Mouse (Mus musculus) testis, adult 10 weeks (tissue): ENCODE results near the gene Uox. TPM values are rescaled to one million over a fixed set of nuclear protein-coding genes. Genes with fewer than 3 reads are reported as not detected.

Source experiments
- polyA plus RNA-seq: library from polyadenylated mRNA; stranded (reverse); fragments of 350-450 nt; fragmentation: Illumina TruSeq; extraction: RNeasy Lipid Tissue Mini Kit (QIAGEN cat#74804); gene quantifications from one replicate; pipeline ENCODE4 v1.2.3, GENCODE M21; 2014; ENCODE audit warnings: low read depth, low replicate concordance

The Uox gene
- polyA plus RNA-seq = 0.31 TPM

DNA sequence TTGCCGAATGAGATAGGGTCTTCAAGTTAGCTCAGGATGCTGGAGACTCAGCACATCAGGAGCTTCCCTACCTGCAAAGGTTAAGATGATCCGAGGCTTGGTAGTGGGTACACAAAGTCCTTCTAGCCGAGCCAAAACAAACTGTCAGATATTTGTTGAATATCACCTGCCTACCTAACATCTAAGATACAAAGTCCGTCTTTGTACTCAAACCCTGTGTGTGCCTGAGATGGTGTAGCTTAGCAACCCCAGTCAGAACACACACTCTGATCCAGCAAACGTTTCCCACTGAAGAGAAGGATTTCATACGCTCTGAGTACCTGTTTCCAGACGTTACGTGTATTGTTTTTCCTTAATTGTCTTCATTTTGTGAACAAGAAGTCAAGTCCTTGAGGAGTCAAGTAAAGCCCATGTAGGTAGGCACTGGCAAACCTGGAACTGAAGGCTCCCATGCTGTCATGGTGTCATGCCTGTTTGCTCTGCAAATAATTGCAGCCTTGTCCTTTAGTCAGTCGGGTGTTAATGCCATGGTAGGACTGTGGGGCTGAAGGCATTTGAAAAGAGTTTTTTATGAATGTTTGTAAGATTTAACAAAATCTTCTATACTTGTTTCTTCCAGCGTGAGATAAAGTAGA lies at the start of gene Uox:
Uox (plus strand) TSS at position 279 of the 635 bp plus-strand sequence.

DNA sequence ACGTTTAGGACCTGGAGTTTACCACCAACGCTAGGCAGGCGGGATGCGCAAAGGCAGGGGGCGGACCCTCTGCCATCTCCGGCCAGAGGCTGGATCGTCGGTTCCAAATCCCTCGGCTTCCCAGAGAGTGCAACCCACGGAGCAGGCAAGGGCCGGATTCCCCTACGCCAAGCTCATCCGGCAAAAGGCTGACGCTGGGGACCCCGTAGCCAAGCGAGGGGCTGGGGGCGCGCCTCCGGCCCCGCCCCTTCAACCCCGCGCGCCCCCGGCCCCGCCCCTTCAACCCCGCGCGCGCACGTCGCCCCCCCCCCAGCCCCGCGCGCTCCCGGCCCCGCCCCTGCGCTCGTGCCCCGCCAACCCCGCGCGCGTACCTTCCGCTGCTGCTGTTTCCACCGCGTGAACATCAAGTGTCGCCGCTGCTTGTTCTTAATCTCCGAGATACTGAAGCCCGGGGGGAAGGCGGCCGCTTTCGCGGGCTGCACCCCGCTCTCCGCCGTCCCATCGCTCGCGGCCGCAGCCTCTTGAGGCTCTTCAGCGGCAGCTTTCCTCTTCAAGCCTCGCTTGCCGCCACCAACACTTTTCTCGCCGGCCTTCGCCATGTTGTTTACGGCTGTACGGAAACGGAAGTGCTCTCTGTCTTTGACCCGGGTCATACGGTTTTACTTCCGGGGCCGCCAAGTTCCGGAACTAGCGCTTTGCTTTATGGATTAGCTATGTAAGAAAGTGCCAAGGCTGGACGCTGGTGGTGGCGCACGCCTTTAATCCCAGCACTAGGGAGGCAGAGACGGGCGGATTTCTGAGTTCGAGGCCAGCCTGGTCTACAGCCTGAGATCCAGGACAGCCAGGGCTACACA lies 49.2 kb upstream of the Uox start, which contains the start of gene Rpf1:
Rpf1 (minus strand) TSS at position 632 of the 854 bp plus-strand sequence.

DNA sequence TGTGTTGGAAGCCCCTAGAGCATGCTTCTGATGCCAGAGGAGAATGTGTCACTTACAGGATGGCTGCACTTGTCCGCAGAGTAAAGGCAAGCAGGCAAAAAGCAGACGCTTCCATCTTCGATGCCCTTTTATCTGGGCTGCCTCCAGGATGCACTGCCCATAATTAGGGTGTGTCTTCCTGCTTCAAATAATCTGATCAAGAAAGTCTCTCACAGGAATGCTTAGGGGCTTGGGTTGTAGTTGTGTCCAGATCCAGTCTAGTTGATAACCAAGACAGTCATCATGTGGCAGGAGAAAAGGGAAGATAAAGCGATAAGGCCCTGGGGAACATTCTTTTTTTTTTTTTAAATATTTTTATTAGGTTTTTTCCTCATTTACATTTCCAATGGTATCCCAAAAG lies 45.3 kb downstream of the Uox start, which contains the start of gene Dnase2b:
Dnase2b (minus strand) TSS at position 101 of the 400 bp plus-strand sequence.

DNA sequence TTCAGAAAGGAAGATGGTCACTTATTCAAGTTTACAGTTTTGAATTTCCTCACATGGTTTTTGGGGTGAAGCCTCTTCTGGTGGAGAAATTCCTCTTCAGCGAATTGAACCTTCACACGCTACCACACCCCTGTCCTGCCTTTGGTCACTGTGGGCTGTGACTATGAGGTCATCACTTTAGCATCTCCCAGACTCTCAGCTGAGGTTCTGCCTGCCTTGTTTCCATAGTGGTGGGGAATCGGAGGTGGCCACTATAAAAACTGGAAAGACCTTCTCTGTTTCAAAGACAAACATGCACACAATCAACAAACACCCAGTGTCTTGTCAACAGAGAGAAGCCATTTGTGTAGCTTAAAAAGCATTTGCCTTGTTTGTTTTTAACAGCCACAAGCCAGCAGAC lies 81.0 kb downstream of the Uox start, which contains the start of gene 4930503B20Rik:
4930503B20Rik (minus strand) TSS at position 101 of the 400 bp plus-strand sequence.

Other genes starting within 250 kb of the Uox start
- gene Ssx2ip, start 165.8 kb upstream of the Uox start, polyA plus RNA-seq = 419 TPM
- 8.6 TPM for gene Ctbs, start 120.6 kb upstream of the Uox start, polyA plus RNA-seq
- gene Spata1, start 70.7 kb upstream of the Uox start, polyA plus RNA-seq = 1,034 TPM
- gene Gng5, start 70.6 kb upstream of the Uox start, polyA plus RNA-seq = 719 TPM
- gene Rpf1, start 49.0 kb upstream of the Uox start, polyA plus RNA-seq = 78.8 TPM
- gene Dnase2b, start 45.2 kb downstream of the Uox start, polyA plus RNA-seq = 0.07 TPM
- 862 TPM for gene 4930503B20Rik, start 80.9 kb downstream of the Uox start, polyA plus RNA-seq
- not detected for gene Samd13, start 115.2 kb downstream of the Uox start, polyA plus RNA-seq
- 14.8 TPM for gene Prkacb, start 242.6 kb downstream of the Uox start, polyA plus RNA-seq